Mouse (Mus musculus): ENCODE data around the gene Cep57l1.
A peak's percentile ranks its signal among the peaks of the same experiment; 100 is the strongest.
"Not testable (repeated sequence)": the region's sequence is repeated elsewhere in the genome, so short reads cannot be mapped to it uniquely, and the experiment has no call there.

Cep57l1 gene

DNA sequence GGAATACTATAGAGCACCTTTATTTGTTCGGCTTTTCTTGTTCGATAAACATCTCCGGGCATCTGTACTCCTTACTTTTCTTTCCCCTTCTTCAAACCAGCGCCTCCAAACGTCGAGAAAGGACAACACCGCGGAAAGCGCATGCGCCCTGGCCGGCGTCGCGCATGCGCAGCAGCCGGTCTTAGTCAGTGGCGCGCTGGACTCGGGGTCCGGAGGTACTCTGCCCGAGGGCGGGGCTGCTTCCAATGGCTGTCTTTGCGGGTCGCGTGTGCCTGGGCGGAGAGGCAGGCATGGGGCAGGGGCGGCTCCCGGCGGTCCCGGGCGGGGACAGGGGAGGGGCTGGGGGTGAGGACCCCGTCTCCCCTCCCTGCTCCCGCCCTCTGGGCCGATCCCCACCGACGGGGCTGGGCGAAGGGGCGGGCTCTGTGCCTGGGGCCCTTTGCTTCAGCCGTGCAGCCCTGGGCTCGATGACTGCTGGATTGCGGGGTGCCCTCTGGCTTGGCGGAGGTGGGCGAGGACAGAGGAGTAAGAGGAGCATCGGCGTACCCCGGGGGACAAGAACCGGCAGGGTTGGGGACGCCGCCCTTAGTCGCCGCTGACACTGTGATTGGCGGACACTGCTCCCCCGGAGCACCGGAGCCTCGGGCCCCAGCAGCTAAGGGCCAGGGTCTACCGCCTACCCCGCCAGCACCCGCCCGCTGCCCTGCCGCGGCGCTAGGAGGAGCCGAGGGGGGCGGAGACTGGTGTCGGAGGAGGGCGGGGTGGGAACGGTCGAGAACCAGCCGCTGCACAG, at the start of gene Cep57l1, which contains the start of gene Sesn1:
TSS of gene Cep57l1 (minus strand) at position 101 of the 793 bp plus-strand sequence.
TSS of gene Sesn1 (plus strand) at position 165 of the 793 bp plus-strand sequence.
- DNase-seq (ENCODE audit: low spot score in 2 of 2), result peak; percentile 89 to 92

DNA sequence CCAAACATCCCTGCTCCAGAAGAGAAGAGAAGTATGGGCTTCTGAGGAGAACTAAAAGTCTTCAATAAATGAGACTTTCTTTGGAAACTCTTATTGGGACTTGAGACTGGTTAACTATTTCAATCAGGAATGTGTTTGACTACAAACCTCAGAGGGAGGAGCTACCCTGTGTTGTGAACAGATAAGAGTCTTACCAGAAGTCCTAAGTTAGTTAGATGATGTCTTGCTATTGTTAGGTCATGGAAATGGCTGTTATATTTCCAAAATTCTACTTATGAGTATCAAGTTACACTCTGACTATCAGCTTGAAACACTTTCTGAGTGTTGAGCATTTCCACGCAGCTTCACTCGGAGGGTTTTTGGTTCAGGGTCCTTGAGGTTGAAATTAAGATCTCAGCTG, 39.0 kb upstream of the Cep57l1 start:
- DNase-seq (ENCODE audit: low spot score in 2 of 2), result no peak

DNA sequence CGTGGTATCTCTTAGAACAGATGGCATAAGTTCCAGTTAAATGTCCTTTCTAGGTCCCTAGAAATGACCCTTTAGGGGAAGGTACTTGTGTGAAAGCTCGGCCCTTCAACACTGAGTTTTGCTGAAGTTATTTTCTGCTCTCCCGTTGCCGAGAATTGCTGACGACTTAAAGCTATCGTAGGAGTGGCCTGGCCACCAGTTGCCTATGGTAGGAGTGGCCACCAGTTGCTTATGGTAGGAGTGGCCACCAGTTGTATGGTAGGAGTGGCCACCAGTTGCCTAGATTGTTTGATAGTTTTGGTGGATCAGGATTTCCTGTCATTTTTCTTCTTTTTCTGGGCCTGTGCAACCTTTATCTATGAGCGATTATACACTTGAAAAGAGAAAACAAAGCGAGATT, 38.1 kb upstream of the Cep57l1 start:
- DNase-seq (ENCODE audit: low spot score in 2 of 2), result no peak

DNA sequence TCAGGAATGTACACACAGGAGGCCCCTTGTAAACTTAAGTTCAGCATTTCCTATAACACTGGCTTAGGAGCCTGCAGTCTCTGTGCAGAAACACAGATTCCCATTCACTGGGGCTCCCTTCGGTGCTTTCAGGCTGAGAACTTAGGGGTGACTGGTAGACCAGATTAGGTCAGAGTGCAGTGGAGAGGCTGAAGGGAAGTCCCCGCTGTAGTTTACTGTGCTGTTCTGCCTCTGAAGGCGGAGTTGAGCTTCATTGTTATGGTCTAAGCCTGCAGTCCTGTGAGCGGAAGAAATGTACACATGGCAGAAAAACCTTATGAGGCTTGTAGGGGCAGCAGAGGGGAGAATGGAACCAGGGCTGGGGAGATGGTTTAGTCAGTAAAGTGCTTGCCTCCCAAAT, 29.2 kb upstream of the Cep57l1 start:
- DNase-seq (ENCODE audit: low spot score in 2 of 2), result no peak

DNA sequence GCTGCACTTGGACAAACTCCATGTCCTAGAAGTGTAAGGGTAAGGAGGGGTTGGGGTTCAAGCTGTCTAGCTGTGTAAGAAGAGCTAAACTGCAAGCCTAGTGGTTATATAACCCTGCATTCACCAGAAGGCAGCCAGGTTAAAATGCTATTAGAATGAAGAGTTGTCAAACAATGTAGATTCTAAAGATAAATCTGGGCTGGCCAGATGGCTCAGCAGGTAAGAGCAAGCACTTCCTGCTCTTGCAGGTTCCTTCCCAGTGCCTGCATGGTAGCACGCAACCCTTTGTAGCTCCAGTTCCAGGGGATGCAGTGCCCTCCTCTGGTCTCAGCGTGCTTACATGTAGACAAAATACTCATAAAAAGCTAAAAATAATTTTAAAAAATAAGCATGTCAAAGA, 24.5 kb upstream of the Cep57l1 start:
- DNase-seq (ENCODE audit: low spot score in 2 of 2), result peak in 1 of 2 experiments; percentile 22

DNA sequence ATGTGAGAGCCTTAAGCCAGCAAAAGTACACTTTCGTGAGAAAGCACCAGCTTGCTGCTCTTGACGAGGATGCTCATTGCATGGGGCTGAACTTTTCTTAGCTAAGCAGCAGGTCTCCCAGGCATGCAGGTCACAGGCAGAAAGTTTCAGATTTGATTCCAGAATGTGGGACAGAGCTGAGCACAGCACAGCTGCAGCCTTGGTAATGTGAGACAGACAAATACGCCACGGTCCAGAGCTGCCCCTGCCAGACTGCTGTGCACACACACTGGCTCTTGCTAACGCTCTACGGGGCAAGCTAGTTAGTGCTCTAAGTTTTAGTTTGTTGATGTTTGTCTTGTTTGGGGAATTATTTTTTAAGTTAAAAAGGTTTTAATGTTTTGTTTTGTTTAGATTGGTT, 22.5 kb upstream of the Cep57l1 start:
- no peak for DNase-seq (ENCODE audit: low spot score in 2 of 2)

DNA sequence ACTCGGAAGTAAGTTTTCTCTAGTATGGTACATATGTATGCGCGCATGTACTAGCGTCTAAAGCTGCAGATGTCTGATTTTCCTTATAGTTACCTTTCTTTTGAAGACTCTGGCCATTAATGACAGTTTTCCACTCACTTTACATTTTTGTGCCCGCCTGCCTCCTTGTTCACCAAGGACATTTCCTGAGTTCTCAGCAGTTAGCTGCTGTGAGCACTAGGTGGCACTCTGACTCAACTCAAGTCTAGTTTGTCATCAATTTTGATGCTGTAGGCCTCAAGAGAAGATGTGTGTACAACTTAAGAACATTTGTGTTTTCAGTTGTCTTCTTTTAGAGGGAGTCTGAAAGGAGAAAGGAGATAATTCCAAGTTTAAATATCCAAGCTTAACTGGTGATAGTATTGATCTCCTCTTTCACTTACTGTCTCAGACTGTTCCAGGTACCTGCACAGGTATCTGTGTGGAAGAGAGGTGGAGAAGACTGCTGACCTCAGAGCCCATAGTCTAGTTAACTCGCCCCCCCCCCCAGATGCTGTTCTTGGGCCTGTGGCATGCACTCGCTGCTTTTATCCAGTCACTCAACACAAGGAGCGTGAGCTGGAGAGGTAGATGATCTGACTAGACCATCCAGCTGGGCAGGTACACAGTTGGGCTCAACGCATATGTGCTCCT, 21.3 kb upstream of the Cep57l1 start:
- DNase-seq (ENCODE audit: low spot score in 2 of 2), result peak; percentile 57 to 62

DNA sequence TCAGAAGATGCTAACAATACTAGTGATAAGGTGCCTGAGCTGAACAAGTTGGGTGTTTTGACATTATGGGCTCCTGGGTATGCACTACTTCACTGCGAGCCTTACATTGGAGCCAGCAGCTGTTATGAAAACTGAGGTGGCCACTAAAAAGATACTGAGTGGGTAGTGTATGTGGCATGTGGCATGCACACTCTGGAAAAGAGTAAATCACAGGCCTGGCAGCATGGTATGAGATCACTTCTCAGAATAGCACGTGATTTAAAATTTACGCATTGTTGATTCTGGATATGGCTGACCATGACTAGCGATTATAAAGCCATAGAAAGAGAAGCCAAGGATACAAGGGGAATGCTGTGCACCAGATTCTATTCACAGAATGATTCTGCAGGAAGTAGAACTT, 20.8 kb upstream of the Cep57l1 start:
- DNase-seq (ENCODE audit: low spot score in 2 of 2), result no peak

DNA sequence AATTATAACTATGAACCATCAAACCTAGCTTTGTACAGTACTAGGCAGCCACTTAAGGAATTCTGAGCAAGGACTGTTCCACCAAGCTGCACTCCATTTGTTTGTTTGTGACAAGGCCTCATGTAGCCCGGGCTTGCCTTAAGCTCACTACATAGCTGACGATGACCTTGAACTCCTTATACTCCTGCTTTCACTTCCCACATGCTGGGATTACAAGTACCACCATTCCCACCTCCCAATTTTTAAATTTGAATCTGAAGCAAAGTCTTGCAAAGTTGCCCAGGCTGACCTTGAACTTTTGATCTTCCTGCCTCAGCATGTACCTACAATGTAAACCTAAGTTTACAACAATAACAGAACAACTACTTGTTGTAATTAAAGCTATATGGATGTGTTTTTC, 20.3 kb upstream of the Cep57l1 start:
- no peak for DNase-seq (ENCODE audit: low spot score in 2 of 2)

DNA sequence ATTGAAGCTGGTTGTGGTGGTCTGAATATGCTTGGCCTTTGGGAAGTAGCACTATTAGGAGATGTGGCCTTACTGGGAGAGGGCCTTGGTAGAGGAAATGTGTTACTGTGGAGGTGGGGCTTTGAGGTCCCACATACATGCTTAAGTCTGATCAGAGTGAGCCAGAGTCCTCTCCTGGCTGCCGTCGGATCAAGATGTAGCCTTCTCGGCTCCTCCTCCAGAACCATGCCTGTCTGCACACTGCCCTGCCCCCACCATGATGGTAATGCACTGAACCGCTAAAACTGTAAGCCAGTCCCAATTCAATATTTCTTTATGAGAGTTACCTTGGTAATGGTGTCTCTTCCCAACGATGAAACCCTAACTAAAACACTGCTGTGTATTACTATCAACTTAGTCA, 19.5 kb upstream of the Cep57l1 start:
- DNase-seq (ENCODE audit: low spot score in 2 of 2), result no peak

DNA sequence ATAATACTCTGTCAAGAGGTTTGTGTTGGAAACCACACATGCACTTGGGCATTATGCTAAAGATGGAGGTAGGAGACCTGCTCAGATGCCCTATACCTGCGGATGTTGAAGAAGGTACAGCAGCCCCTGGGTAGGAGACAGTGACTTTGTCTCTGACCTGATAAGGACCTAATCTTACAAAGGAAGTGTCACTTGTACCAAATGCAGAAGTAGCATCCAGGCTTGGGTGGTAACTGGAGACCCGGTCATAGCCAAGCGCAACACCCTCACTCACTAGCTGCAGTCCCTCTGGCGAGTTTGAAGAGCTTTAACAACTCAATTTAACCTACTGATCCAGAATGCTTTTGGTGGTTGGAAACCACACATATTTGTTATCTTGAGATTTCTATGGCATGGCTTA, 18.1 kb upstream of the Cep57l1 start:
- no peak for DNase-seq (ENCODE audit: low spot score in 2 of 2)

DNA sequence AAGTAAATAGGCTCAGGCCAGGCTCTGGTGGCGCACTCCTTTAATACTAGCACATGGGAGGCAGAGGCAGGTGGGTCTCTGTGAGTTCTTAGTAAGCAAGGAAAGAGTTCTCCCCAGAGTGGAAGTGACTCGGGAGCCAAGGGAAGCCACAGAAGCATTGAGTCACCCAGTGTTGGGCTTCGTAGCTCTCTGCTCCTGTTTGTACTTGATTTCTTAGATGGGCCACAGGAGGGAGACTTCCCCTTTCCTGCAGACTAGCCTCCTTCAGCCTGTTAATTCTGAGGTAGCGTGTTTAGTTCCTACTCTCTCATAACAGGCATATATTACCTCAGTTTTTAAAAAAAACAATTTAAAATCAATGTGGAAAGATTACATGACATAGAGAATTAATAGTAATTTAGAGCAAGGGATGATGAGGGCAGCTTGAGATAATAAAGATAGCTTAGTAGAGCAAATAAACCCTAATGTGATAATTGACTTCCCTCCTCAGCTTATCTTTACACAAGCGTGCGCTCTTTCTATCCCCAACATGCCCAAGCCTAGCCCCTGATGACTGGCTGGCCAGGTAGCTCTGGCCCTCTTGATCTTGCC, 16.9 kb upstream of the Cep57l1 start:
- no peak for DNase-seq (ENCODE audit: low spot score in 2 of 2)

DNA sequence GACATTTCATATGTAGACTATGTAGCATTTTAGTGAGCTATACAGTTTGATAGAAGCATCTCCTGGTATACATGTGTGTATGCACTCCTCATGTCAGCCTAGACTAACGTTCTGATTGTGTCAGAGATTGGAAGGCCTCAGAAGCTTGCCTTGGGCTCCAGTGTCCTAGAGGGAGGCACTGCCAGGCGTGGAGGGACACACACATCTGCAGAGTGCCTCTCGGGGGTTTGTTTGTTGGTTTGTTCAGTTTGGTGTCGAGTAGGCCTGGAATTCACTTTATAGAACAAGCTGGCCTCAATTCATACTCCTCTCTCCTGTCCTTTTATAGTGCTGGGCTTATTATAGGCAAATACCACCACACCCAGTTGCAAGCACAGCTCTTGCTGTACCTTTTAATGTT, 16.3 kb upstream of the Cep57l1 start:
- no peak for DNase-seq (ENCODE audit: low spot score in 2 of 2)

DNA sequence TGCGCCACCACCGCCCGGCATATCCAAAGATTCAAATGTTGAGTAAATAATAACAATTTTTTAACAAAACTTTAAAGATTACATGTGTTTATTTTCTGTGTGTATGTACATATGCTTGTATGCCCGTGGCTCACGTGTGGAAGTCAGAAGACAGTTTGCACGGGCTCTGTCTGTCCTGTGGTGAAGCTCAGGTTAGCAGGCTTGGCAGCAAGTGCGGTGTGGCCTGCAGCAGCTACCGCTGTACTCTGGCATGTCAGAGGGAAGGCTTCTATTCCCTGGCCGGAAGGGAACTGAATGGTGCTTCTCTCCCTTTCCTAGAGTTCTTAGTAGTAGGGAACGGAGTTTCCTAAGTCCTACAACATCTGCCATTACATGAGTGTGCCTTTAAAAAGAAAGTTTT, 15.4 kb upstream of the Cep57l1 start:
- no peak for DNase-seq (ENCODE audit: low spot score in 2 of 2)

DNA sequence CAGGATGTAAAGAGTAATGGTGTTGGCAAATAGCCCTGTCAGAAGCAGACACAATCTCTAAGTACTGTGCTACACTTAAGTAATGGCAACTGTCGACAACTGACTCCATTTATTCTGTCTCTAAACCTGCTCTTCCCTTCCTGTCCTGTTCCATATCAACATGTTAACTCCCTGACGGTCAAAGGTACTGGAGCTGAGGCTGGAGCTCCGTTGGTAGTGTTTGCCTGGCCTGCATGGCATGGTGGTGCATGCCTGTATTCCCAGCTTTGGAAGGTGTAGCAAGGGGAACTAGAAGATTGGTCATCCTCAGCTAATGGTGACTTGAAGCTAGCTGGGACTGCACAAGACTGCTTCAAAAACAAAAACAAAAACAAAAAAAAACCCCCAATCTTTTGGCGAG, 14.2 kb upstream of the Cep57l1 start:
- no peak for DNase-seq (ENCODE audit: low spot score in 2 of 2)

DNA sequence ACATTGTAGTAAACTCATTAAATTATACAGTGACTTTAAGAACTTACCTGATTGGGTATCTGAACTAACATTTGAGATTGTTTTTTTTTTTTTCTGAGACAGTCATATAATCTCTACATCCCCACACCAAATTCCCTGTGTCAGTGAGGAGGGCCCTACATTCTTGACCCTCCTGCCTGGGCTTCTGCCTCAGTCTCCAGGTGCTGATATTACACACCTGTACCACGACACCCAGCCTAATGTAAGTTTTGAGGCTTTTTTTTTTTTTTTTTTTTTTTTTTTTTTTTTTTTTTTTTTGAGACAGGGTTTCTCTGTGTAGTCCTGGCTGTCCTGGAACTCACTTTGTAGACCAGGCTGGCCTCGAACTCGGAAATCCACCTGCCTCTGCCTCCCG, 13.6 kb upstream of the Cep57l1 start:
- DNase-seq (ENCODE audit: low spot score in 2 of 2), result not testable (repeated sequence)

DNA sequence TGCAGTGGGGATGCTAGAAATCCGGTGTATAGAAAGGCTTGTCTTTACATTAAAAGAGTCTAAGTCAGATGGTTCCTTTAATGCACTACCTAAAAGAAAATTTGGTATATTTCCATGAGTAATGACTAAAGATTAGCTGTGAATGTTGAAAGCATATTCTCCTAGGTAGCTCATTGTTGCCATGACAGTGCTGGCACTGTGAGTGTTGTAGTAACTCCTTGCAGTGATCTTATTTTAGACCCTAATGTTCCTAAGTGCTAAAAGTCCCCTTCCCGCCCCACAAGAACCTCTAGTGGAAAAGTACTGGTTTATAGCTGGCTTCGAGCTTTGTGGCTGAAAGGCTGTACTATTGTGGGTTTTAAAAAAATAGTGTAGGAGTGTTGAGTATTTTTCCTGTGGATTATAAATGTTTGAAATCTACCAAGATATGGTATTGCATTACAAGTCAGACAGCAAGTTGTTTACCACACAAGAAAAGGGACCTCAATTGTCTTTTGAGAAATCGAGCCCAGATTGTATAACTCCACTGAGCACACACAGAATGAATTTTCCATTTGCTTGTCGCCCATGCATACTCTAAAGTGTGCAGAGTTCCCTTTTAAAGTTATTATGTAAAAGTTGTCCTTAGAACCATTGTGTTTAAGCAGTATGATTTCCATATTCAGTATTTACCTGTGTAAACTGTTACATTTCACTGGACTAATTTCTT, 13.1 kb upstream of the Cep57l1 start:
- DNase-seq (ENCODE audit: low spot score in 2 of 2), result no peak

DNA sequence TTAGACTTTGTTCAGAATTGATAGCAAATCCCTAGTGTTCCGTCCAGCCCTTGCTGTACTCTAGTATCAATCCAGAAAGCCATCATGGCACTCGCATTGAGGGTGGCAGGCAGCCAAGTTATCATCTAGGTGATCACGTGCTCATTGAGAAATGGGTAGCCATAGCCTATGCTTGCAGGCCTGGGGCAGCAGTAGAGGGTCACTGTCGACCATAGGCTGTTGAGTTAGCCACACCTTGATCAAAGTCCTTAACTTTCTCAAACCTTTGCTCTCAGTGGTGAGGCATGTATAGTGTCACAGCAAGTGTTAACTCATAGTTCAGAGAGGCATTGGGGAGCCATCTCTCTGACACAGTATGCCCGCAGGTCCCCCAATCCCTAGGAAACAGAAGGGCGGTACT, 11.5 kb upstream of the Cep57l1 start:
- DNase-seq (ENCODE audit: low spot score in 2 of 2), result no peak

DNA sequence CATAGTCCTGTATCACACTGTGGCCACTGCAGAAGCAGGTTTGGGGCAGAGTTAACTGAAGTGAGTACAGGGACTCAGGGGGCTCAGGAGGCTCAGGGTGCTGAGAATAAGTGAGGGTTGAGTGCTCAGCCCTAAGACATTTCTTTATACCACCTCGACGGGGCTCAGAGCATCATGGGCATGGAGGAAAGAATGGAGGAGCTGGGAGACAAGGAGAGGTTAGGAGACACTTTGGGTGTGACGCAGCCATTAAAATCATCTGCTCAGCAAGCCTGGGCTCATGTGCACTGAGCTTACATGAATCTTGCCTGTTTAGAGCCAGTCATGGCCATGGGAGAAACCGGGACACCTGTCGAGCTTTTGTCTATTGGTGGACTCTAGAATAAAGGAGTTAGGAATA, 10.7 kb upstream of the Cep57l1 start:
- DNase-seq (ENCODE audit: low spot score in 2 of 2), result no peak

DNA sequence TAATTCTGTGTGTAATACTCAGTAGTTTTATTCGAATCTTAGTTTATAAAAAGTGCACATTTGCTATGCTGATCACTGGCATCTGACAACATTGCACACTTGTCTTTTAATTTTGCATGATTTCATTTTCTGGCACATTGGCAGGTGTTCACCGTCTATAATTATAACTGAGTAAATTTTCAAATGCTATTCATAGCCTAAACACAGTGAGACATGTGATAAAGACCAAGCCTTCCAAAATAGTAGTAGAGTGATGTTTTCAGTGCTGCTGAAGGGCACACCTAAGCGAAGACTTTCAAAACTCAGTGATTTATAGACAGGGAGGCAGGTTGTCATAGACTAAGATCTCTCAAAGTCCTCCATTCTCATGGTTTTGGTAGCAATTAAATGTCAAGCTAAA, 9.6 kb upstream of the Cep57l1 start:
- DNase-seq (ENCODE audit: low spot score in 2 of 2), result no peak

DNA sequence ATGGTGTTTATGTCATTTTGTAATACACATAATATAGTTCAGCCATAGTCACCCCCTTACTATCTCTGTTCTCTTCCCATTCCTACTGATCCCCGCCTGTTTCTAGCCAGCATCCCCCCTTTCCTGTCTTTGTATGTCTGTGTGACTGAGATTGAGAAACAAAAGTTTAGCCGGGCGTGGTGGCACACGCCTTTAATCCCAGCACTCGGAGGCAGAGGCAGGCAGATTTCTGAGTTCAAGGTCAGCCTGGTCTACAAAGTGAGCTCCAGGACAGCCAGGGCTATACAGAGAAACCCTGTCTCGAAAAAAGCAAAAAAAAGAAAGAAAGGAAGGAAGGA, 9.0 kb upstream of the Cep57l1 start:
- not testable (repeated sequence) for DNase-seq (ENCODE audit: low spot score in 2 of 2)

DNA sequence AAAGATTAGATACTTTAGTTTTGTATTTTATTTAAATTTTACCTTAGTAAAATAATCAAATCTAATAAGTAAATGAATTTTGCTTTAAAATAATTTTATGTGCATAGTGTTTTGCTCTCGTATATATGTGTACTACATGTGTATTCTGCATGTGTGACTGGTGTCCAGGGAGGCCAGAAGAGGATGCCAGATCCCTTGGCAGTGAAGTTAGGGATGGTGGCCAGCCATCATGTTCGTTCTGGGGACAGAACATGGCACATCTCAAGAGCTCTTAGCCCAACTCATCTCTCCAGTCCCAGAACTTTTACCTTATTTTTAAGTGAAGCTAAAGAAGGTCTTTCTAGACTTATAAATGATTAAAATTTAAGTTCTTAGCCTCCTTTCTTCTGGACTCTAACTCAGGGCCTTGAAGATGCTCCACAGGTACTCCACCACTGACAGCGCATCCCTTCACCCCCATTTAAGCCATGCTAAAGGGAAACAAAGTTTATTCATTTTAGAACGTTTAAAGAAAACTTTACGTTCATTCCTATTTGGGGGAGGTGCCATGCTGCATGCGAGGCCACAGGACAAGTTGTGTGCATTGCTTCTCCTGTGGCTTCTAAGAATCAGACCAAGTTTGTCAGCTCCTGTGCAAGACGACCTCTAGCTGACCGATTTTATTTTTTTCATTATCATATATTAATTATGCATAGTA, 8.5 kb upstream of the Cep57l1 start:
- DNase-seq (ENCODE audit: low spot score in 2 of 2), result no peak
